Mouse (Mus musculus) forebrain, embryonic 16.5 days (tissue): ENCODE measurements at regions not wholly inside any gene's neighbourhood (a gene's known extent, or its start where the extent isn't known, plus 50 kb on each side); places are given as distances from the start of the nearest gene placed in this dataset.

ENCODE experiments used
- ATAC-seq: fragments of 200-750 bp; cut with Nextera tagmentation; 2 replicates; pipeline ENCODE4 v1.8.0; 2017; ENCODE audit warnings: mild to moderate bottlenecking, moderate library complexity
- H3K27ac ChIP-seq: fragments of 300-500 bp; sonication (generic); 2 replicates; pipeline ENCODE4 v1.5.1; 2014; ENCODE audit warnings: low read length, control low read depth
- H3K27me3 ChIP-seq: fragments of 300-500 bp; sonication (generic); replicated peaks from 2 replicates; pipeline ENCODE4 v1.6.1; 2014; ENCODE audit warnings: low read length; ENCODE audit not compliant: control insufficient read depth, insufficient read depth
- H3K36me3 ChIP-seq: fragments of 300-500 bp; sonication (generic); 2 replicates; pipeline ENCODE4 v1.6.1; 2014; ENCODE audit not compliant: control insufficient read depth, insufficient read depth
- H3K4me1 ChIP-seq: fragments of 300-500 bp; sonication (generic); replicated peaks from 2 replicates; pipeline ENCODE4 v1.6.1; 2014; ENCODE audit warnings: low read length; ENCODE audit not compliant: control insufficient read depth, insufficient read depth
- H3K4me2 ChIP-seq: fragments of 300-500 bp; sonication (generic); 2 replicates; pipeline ENCODE4 v1.6.1; 2014; ENCODE audit warnings: mild to moderate bottlenecking, low read length, control low read depth
- H3K4me3 ChIP-seq: fragments of 300-500 bp; sonication (generic); replicated peaks from 2 replicates; pipeline ENCODE4 v1.5.1; 2014; ENCODE audit warnings: mild to moderate bottlenecking, low read length, control low read depth
- H3K9ac ChIP-seq: fragments of 300-500 bp; sonication (generic); replicated peaks from 2 replicates; pipeline ENCODE4 v1.6.1; 2014; ENCODE audit warnings: low read depth, low read length, control low read depth
- H3K9me3 ChIP-seq: fragments of 300-500 bp; sonication (generic); 2 replicates; pipeline ENCODE4 v1.6.1; 2016; ENCODE audit warnings: low read length; ENCODE audit not compliant: control insufficient read depth
- WGBS: fragments of 180-500 bp; shearing (Covaris S2); extraction: QIAGEN DNeasy Blood & Tissue Kit; methylation state at CpG from one replicate; pipeline ENCODE4 v1.1.7; 2014; 5-methylcytosine and 5-hydroxymethylcytosine counted together

- 0 out of 2 replicates have a peak overlapping the region, but pooled peaks have one; percentile 8 for H3K27ac ChIP-seq
- peak; percentile 79 for ATAC-seq
Measured at GRCm38 (mm10) chr13:45239153-45239552, 150.4 kb upstream of the Mylip start.

GRCm38 (mm10) chr13:45240009-45240653, 149.4 kb upstream of the Mylip start:
- H3K4me3 ChIP-seq: no peak overlapping the region
- H3K9me3 ChIP-seq: peaks cover 2% of the 10 kb centered on the region; the same call in 1 of the 2 replicates
- H3K27ac ChIP-seq: no peak overlapping the region
- no peak overlapping the region for H3K9ac ChIP-seq
- peaks cover 9% of the 10 kb centered on the region for H3K4me1 ChIP-seq
- no peaks in the 10 kb centered on the region for H3K36me3 ChIP-seq
- no peak for ATAC-seq
- H3K27me3 ChIP-seq: peaks cover 6% of the 10 kb centered on the region; the same call in 1 of the 2 replicates
- no peak overlapping the region for H3K4me2 ChIP-seq
- WGBS: 83% methylated on average over 13 of the region's 13 CpGs

More at GRCm38 (mm10) chr13:45239153-45239552, 150.4 kb upstream of the Mylip start:
- peak overlapping the region; percentile 46 for H3K9ac ChIP-seq
- peak overlapping the region; percentile 7; the same call in 1 of the 2 replicates for H3K4me3 ChIP-seq
- H3K4me1 ChIP-seq: peaks cover 9% of the 10 kb centered on the region
- H3K4me2 ChIP-seq: peak overlapping the region; percentile 43
- peaks cover 6% of the 10 kb centered on the region; the same call in 1 of the 2 replicates for H3K27me3 ChIP-seq
- H3K9me3 ChIP-seq: peaks cover 2% of the 10 kb centered on the region; the same call in 1 of the 2 replicates
- WGBS: 23% methylated on average over 9 of the region's 9 CpGs
- H3K36me3 ChIP-seq: no peaks in the 10 kb centered on the region

GRCm38 (mm10) chr13:45242261-45242660, 147.3 kb upstream of the Mylip start:
- no peak overlapping the region for H3K4me2 ChIP-seq
- 60% methylated on average over 3 of the region's 3 CpGs for WGBS
- H3K27ac ChIP-seq: no peak overlapping the region
- H3K9ac ChIP-seq: no peak overlapping the region
- ATAC-seq: no peak
- no peaks in the 10 kb centered on the region for H3K36me3 ChIP-seq
- H3K4me1 ChIP-seq: peaks cover 9% of the 10 kb centered on the region
- peaks cover 2% of the 10 kb centered on the region; the same call in 1 of the 2 replicates for H3K9me3 ChIP-seq
- H3K4me3 ChIP-seq: no peak overlapping the region
- H3K27me3 ChIP-seq: 0 out of 2 replicates have a peak, but pooled peaks cover 2% of the 10 kb centered on the region

GRCm38 (mm10) chr13:45242750-45243149, 146.8 kb upstream of the Mylip start:
- WGBS: 71% methylated on average over 12 of the region's 12 CpGs
- ATAC-seq: no peak
- H3K4me1 ChIP-seq: peaks cover 9% of the 10 kb centered on the region

GRCm38 (mm10) chr13:45245651-45246050, 143.9 kb upstream of the Mylip start:
- H3K4me2 ChIP-seq: no peak overlapping the region
- no peaks in the 10 kb centered on the region for H3K36me3 ChIP-seq
- H3K9ac ChIP-seq: no peak overlapping the region
- no peak for ATAC-seq
- H3K4me1 ChIP-seq: no peaks in the 10 kb centered on the region; the same call in 1 of the 2 replicates
- no peak overlapping the region for H3K4me3 ChIP-seq
- 66% methylated on average over 5 of the region's 5 CpGs for WGBS
- no peaks in the 10 kb centered on the region for H3K27me3 ChIP-seq
- H3K9me3 ChIP-seq: no peaks in the 10 kb centered on the region
- H3K27ac ChIP-seq: no peak overlapping the region

More at GRCm38 (mm10) chr13:45242750-45243149, 146.8 kb upstream of the Mylip start:
- Histone ChIP-seq H3K36me3 (no peaks in the 10 kb centered on the region), H3K4me3 (no peak overlapping the region), H3K27ac (no peak overlapping the region), H3K4me2 (no peak overlapping the region), H3K9ac (no peak overlapping the region), H3K9me3 (peaks cover 2% of the 10 kb centered on the region; the same call in 1 of the 2 replicates), H3K27me3 (0 out of 2 replicates have a peak, but pooled peaks cover 2% of the 10 kb centered on the region)

GRCm38 (mm10) chr13:45246341-45246740, 143.2 kb upstream of the Mylip start:
- Histone ChIP-seq H3K9ac (no peak overlapping the region), H3K4me2 (no peak overlapping the region), H3K4me1 (no peaks in the 10 kb centered on the region; the same call in 1 of the 2 replicates), H3K36me3 (no peaks in the 10 kb centered on the region), H3K4me3 (no peak overlapping the region), H3K27me3 (no peaks in the 10 kb centered on the region), H3K9me3 (no peaks in the 10 kb centered on the region), H3K27ac (no peak overlapping the region)
- ATAC-seq: no peak
- 66% methylated on average over 2 of the region's 2 CpGs for WGBS

- no peak for ATAC-seq
Measured at GRCm38 (mm10) chr13:45250028-45250427, 139.5 kb upstream of the Mylip start.

GRCm38 (mm10) chr13:45251068-45251467, 138.5 kb upstream of the Mylip start:
- H3K36me3 ChIP-seq: no peaks in the 10 kb centered on the region
- H3K4me3 ChIP-seq: no peak overlapping the region
- H3K27me3 ChIP-seq: no peaks in the 10 kb centered on the region
- no peaks in the 10 kb centered on the region; the same call in 1 of the 2 replicates for H3K4me1 ChIP-seq
- H3K9ac ChIP-seq: no peak overlapping the region
- no peak overlapping the region for H3K27ac ChIP-seq
- no peaks in the 10 kb centered on the region for H3K9me3 ChIP-seq
- H3K4me2 ChIP-seq: no peak overlapping the region
- WGBS: 79% methylated on average over 3 of the region's 3 CpGs
- no peak for ATAC-seq

More at GRCm38 (mm10) chr13:45250028-45250427, 139.5 kb upstream of the Mylip start:
- H3K9me3 ChIP-seq: no peaks in the 10 kb centered on the region
- no peak overlapping the region for H3K4me2 ChIP-seq
- no peak overlapping the region for H3K27ac ChIP-seq
- H3K4me3 ChIP-seq: no peak overlapping the region
- no peaks in the 10 kb centered on the region for H3K27me3 ChIP-seq
- H3K9ac ChIP-seq: no peak overlapping the region
- H3K36me3 ChIP-seq: no peaks in the 10 kb centered on the region
- WGBS: 29% methylated on average over 1 of the region's 1 CpGs
- H3K4me1 ChIP-seq: no peaks in the 10 kb centered on the region; the same call in 1 of the 2 replicates

- 87% methylated on average over 3 of the region's 3 CpGs for WGBS
- no peaks in the 10 kb centered on the region for H3K36me3 ChIP-seq
- no peak overlapping the region for H3K4me2 ChIP-seq
- no peaks in the 10 kb centered on the region; the same call in 1 of the 2 replicates for H3K4me1 ChIP-seq
- ATAC-seq: no peak
- H3K27me3 ChIP-seq: no peaks in the 10 kb centered on the region
- H3K9me3 ChIP-seq: no peaks in the 10 kb centered on the region
- H3K9ac ChIP-seq: no peak overlapping the region
- no peak overlapping the region for H3K27ac ChIP-seq
- no peak overlapping the region for H3K4me3 ChIP-seq
Measured at GRCm38 (mm10) chr13:45252126-45252525, 137.4 kb upstream of the Mylip start.
